In genomic region chr6:88044234-88044576, GRCm38 (mm10) we compare ENCODE assay signal across 8 mouse cellular contexts. TPM values are rescaled to one million over a fixed set of nuclear protein-coding genes. Genes with fewer than 3 reads are reported as not detected.
DNase-seq lines count a peak whose midpoint lies in the region; ATAC-seq and TF ChIP-seq lines count a peak whose summit lies in the region.

No protein-coding gene starts in this region.

- peaks cover 15% of the 10 kb centered on the region for H3K4me1 ChIP-seq in kidney, postnatal 0 days (replicated peaks; ENCODE audit: insufficient read depth, low read length)
- H3K4me1 ChIP-seq in bone marrow, adult 2 months (ENCODE audit: control insufficient read depth, insufficient read depth, low read length), result peaks cover 4% of the 10 kb centered on the region
- no peaks in the 10 kb centered on the region for H3K4me1 ChIP-seq in hindbrain, embryonic 11.5 days (replicated peaks; ENCODE audit: control insufficient read depth, insufficient read depth, low read length)
- H3K4me1 ChIP-seq in midbrain, embryonic 13.5 days (replicated peaks), result peaks cover 34% of the 10 kb centered on the region

- H3K36me3 ChIP-seq in kidney, postnatal 0 days (ENCODE audit: insufficient read depth, low read length), result no peaks in the 10 kb centered on the region
- H3K36me3 ChIP-seq in hindbrain, embryonic 11.5 days (ENCODE audit: control insufficient read depth, insufficient read depth, low read length), result no peaks in the 10 kb centered on the region
- 0 out of 2 replicates have a peak, but pooled peaks cover 4% of the 10 kb centered on the region for H3K36me3 ChIP-seq in midbrain, embryonic 13.5 days

- 4% methylated on average over 3 of the region's 3 CpGs for WGBS in kidney, postnatal 0 days
- 0% methylated on average over 3 of the region's 3 CpGs for WGBS in bone marrow, adult 2 months
- 2% methylated on average over 3 of the region's 3 CpGs for whole genome bisulfite sequencing in hindbrain, embryonic 11.5 days
- 8% methylated on average over 3 of the region's 3 CpGs for WGBS in midbrain, embryonic 13.5 days

- no peaks in the 10 kb centered on the region for H3K9me3 ChIP-seq in kidney, postnatal 0 days (replicated peaks; ENCODE audit: low read length)
- no peaks in the 10 kb centered on the region for H3K9me3 ChIP-seq in hindbrain, embryonic 11.5 days (ENCODE audit: control insufficient read depth, low read length)
- H3K9me3 ChIP-seq in midbrain, embryonic 13.5 days, result no peaks in the 10 kb centered on the region

- no peak for TF ChIP-seq POLR2A in bone marrow, adult 2 months (IDR thresholded peaks at IDR 0.05; ENCODE audit: borderline replicate concordance, control insufficient read depth, low read depth, low read length)

- DNase-seq in kidney, postnatal 0 days (ENCODE audit: low spot score), result peak; percentile 12
- DNase-seq in kidney, postnatal 4 days, result no peak
- DNase-seq in hindbrain, embryonic 11.5 days (ENCODE audit: low spot score), result no peak
- no peak for DNase-seq in right cerebral cortex, postnatal 25 days
- no peak for DNase-seq in thymus, postnatal 14 days
- no peak for DNase-seq in urinary bladder, postnatal 10 days (ENCODE audit: low spot score)

- no peaks in the 10 kb centered on the region for H3K27me3 ChIP-seq in kidney, postnatal 0 days (ENCODE audit: insufficient read depth, low read length)
- H3K27me3 ChIP-seq in hindbrain, embryonic 11.5 days (ENCODE audit: control insufficient read depth, insufficient read depth, low read length), result 0 out of 2 replicates have a peak, but pooled peaks cover 2% of the 10 kb centered on the region
- H3K27me3 ChIP-seq in midbrain, embryonic 13.5 days, result peaks cover 16% of the 10 kb centered on the region

- no peak for TF ChIP-seq CTCF in kidney, postnatal 0 days (IDR thresholded peaks at IDR 0.05; ENCODE audit: low read depth)
- no peak for TF ChIP-seq CTCF in bone marrow, adult 2 months (IDR thresholded peaks at IDR 0.05; ENCODE audit: control insufficient read depth, insufficient read depth, low read length)

- ATAC-seq in kidney, postnatal 0 days (replicated peaks; ENCODE audit: low FRiP score, low read depth), result no peak
- no peak for ATAC-seq in hindbrain, embryonic 11.5 days (ENCODE audit: low FRiP score)
- ATAC-seq in midbrain, embryonic 13.5 days, result no peak

- H3K27ac ChIP-seq in kidney, postnatal 0 days, result peak overlapping the region; percentile 94
- peak overlapping the region; percentile 95 for H3K27ac ChIP-seq in bone marrow, adult 2 months (ENCODE audit: control insufficient read depth, insufficient read depth, low read depth, low read length, poor library complexity)
- no peak overlapping the region for H3K27ac ChIP-seq in hindbrain, embryonic 11.5 days (ENCODE audit: low read depth, low read length)
- H3K27ac ChIP-seq in midbrain, embryonic 13.5 days, result no peak overlapping the region

- H3K4me2 ChIP-seq in kidney, postnatal 0 days (ENCODE audit: low read length), result peak overlapping the region; percentile 84
- peak overlapping the region; percentile 51 for H3K4me2 ChIP-seq in hindbrain, embryonic 11.5 days (replicated peaks; ENCODE audit: low read depth, low read length)
- H3K4me2 ChIP-seq in midbrain, embryonic 13.5 days (replicated peaks), result peak overlapping the region; percentile 98

- peak overlapping the region; percentile 98 for H3K9ac ChIP-seq in kidney, postnatal 0 days (ENCODE audit: low read depth, low read length)
- H3K9ac ChIP-seq in hindbrain, embryonic 11.5 days (ENCODE audit: low read depth, low read length), result peak overlapping the region; percentile 92
- H3K9ac ChIP-seq in midbrain, embryonic 13.5 days (replicated peaks), result peak overlapping the region; percentile 98

- H3K4me3 ChIP-seq in kidney, postnatal 0 days (replicated peaks; ENCODE audit: low read depth, low read length), result peak overlapping the region; percentile 94
- H3K4me3 ChIP-seq in bone marrow, adult 2 months (replicated peaks; ENCODE audit: control insufficient read depth, low read depth, low read length), result peak overlapping the region; percentile 94
- peak overlapping the region; percentile 82 for H3K4me3 ChIP-seq in hindbrain, embryonic 11.5 days (ENCODE audit: low read depth, low read length)
- H3K4me3 ChIP-seq in midbrain, embryonic 13.5 days (replicated peaks), result peak overlapping the region; percentile 97

RNA-seq across cellular contexts. Expression of gene Rab7, which starts 0.9 kb away (rescaled TPM):
- polyA plus RNA-seq in kidney, postnatal 0 days (2015; fragmentation: Nextera tagmentation; extraction: Ambion mirVana), result 238 and 244 TPM in 2 replicates
- polyA plus RNA-seq in bone marrow, adult 2 months (2011; ENCODE audit: insufficient read depth, insufficient read length, low replicate concordance, missing spikeins), result 49.6 and 72.1 TPM in 2 replicates
- 273 and 288 TPM in 2 replicates for polyA plus RNA-seq in hindbrain, embryonic 11.5 days (2014; fragmentation: Nextera tagmentation; extraction: Ambion mirVana)
- polyA plus RNA-seq in midbrain, embryonic 13.5 days (2015; fragmentation: Nextera tagmentation; extraction: Ambion mirVana), result 271 and 287 TPM in 2 replicates

RNA-seq across cellular contexts. Expression of gene Rpn1, which starts 40.1 kb away (rescaled TPM):
- 282 and 319 TPM in 2 replicates for polyA plus RNA-seq in kidney, postnatal 0 days (2015; fragmentation: Nextera tagmentation; extraction: Ambion mirVana)
- polyA plus RNA-seq in bone marrow, adult 2 months (2011; ENCODE audit: insufficient read depth, insufficient read length, low replicate concordance, missing spikeins), result 32.1 and 38.7 TPM in 2 replicates
- 272 and 290 TPM in 2 replicates for polyA plus RNA-seq in hindbrain, embryonic 11.5 days (2014; fragmentation: Nextera tagmentation; extraction: Ambion mirVana)
- polyA plus RNA-seq in midbrain, embryonic 13.5 days (2015; fragmentation: Nextera tagmentation; extraction: Ambion mirVana), result 257 TPM in 2 replicates

Comparison
In these comparisons a context has a peak if more than half of its experiments do, and no peak if none do; other contexts are left out.
1. H3K27ac ChIP-seq: peak in kidney, postnatal 0 days (single experiment) and bone marrow, adult 2 months (single experiment); none in hindbrain, embryonic 11.5 days (single experiment) and midbrain, embryonic 13.5 days (single experiment).
2. Peak in every context shown above with its lines, with median percentiles within 50 percentile points of each other: H3K4me2 ChIP-seq, H3K4me3 ChIP-seq and H3K9ac ChIP-seq.